Mouse (Mus musculus) myocyte (in vitro differentiated cells): ENCODE data around the gene 3425401B19Rik. TPM values are rescaled to one million over a fixed set of nuclear protein-coding genes. Genes with fewer than 3 reads are reported as not detected.

ENCODE experiments used
- H3K27me3 ChIP-seq: one replicate; pipeline ENCODE4 v1.6.1; 2011; ENCODE audit not compliant: control insufficient read depth, insufficient read depth, insufficient read length
- H3K36me3 ChIP-seq: one replicate; pipeline ENCODE4 v1.6.1; 2011; ENCODE audit not compliant: control insufficient read depth, insufficient read depth
- H3K4me2 ChIP-seq: one replicate; pipeline ENCODE4 v1.6.1; 2011; ENCODE audit warnings: low read depth, control low read depth
- H3K4me3 ChIP-seq: one replicate; pipeline ENCODE4 v1.5.1; 2011; ENCODE audit warnings: mild to moderate bottlenecking, control low read depth, moderate library complexity
- H3K79me2 ChIP-seq: one replicate; pipeline ENCODE4 v1.6.1; 2011; ENCODE audit not compliant: control insufficient read depth, insufficient read depth
- H3ac ChIP-seq: one replicate; pipeline ENCODE4 v1.6.1; 2011; ENCODE audit not compliant: control insufficient read depth, insufficient read length
- CEBPB ChIP-seq: IDR thresholded peaks from 2 replicates; pipeline ENCODE4 v1.6.1; 2011; ENCODE audit warnings: mild to moderate bottlenecking, moderate library complexity; ENCODE audit not compliant: poor library complexity, insufficient read depth, severe bottlenecking
- E2F4 ChIP-seq: IDR thresholded peaks from one replicate; pipeline ENCODE4 v1.6.1; 2011; ENCODE audit warnings: mild to moderate bottlenecking, control low read depth, moderate library complexity; ENCODE audit not compliant: insufficient read depth
- MAX ChIP-seq: IDR thresholded peaks from one replicate; pipeline ENCODE4 v1.6.1; 2011; ENCODE audit warnings: low read depth, mild to moderate bottlenecking, control low read depth
- MYOD1 ChIP-seq, 3 experiments: IDR thresholded peaks; one replicate each; pipeline ENCODE4 v1.6.1; 2011; ENCODE audit warnings: control low read depth in 2 of 3, low read depth in 2 of 3, mild to moderate bottlenecking in 2 of 3, moderate library complexity in 1 of 3; ENCODE audit not compliant: insufficient read length in 2 of 3, control insufficient read depth in 1 of 3
- MYOG ChIP-seq, 3 experiments: IDR thresholded peaks; one replicate each; pipeline ENCODE4 v1.6.1; 2011; ENCODE audit warnings: control low read depth in 2 of 3, low read depth in 2 of 3, mild to moderate bottlenecking in 2 of 3; ENCODE audit not compliant: insufficient read length in 2 of 3, control insufficient read depth in 1 of 3, insufficient read depth in 1 of 3
- POLR2A ChIP-seq: IDR thresholded peaks from one replicate; pipeline ENCODE4 v1.6.1; 2011; ENCODE audit warnings: low read depth, mild to moderate bottlenecking, control low read depth, moderate library complexity; ENCODE audit not compliant: insufficient read length
- POLR2AphosphoS2 ChIP-seq: IDR thresholded peaks from one replicate; pipeline ENCODE4 v1.6.1; 2011; ENCODE audit warnings: low read depth, control low read depth; ENCODE audit not compliant: insufficient read length
- REST ChIP-seq: IDR thresholded peaks from one replicate; pipeline ENCODE4 v1.6.1; 2011; ENCODE audit warnings: mild to moderate bottlenecking, control low read depth, moderate library complexity; ENCODE audit not compliant: insufficient read depth, insufficient read length
- SRF ChIP-seq: IDR thresholded peaks from one replicate; pipeline ENCODE4 v1.6.1; 2011; ENCODE audit warnings: low read depth; ENCODE audit not compliant: control insufficient read depth, insufficient read length
- TCF12 ChIP-seq: IDR thresholded peaks from one replicate; pipeline ENCODE4 v1.6.1; 2011; ENCODE audit warnings: mild to moderate bottlenecking, control low read depth; ENCODE audit not compliant: poor library complexity, insufficient read depth, severe bottlenecking
- TCF3 ChIP-seq: IDR thresholded peaks from one replicate; pipeline ENCODE4 v1.6.1; 2011; ENCODE audit warnings: low read depth, control low read depth; ENCODE audit not compliant: insufficient read length
- USF1 ChIP-seq: IDR thresholded peaks from one replicate; pipeline ENCODE4 v1.6.1; 2011; ENCODE audit warnings: low read depth, mild to moderate bottlenecking, control low read depth, moderate library complexity
- polyA plus RNA-seq: library from polyadenylated mRNA; unstranded; fragments of >200 nt; fragmentation: generic; extraction: Trizol; gene quantifications from one replicate; pipeline ENCODE4 v1.2.1, GENCODE M21; 2012; ENCODE audit warnings: missing spikeins

3425401B19Rik gene
- polyA plus RNA-seq, 1 experiment = 2.7 TPM

DNA sequence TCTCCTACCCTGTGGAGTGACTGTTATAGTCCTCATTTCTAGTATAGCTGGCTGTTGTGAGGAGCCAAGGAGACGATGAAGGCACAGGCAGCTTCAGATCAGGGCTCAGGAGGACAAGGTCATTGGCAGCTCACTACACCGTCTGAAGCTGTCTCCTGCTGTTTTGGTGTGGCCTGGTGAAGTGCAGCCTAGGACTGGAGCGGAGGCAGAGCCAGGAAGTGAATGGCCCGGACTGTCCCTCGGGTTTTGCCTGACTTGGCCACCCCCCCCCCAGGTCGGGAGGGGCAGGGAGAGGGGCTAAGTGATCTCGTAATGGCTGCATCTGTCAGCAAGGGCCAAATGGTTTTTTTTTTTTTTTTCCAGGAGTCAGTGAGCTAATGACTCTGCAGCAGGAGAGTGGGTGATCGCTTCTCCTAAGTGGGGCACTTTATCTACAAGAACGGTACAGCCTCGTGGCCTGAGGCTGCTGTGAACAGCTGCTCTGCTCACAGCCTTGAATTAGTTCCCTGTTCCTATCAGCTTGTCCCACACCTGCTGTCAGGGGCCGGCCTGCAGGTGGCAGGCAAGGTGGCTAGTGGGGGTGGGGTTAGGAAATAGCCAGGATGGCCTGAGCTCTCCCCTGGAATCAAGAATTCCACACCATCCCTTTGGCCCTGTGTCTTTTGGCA lies 50.9 kb downstream of the 3425401B19Rik start:
- Histone ChIP-seq H3K4me2 (no peak overlapping the region), H3K4me3 (no peak overlapping the region), H3K79me2 (no peaks in the 10 kb centered on the region), H3K36me3 (no peaks in the 10 kb centered on the region), H3K27me3 (peaks cover 9% of the 10 kb centered on the region), H3ac (no peak overlapping the region)
- TF ChIP-seq POLR2A (no peak), MYOD1 (IDR thresholded peaks at IDR 0.05; ENCODE audit: control insufficient read depth in 1 of 3, insufficient read length in 2 of 3, low read depth in 2 of 3) (no peak), E2F4 (no peak), USF1 (no peak), MAX (no peak), REST (no peak), POLR2AphosphoS2 (no peak), MYOG (IDR thresholded peaks at IDR 0.05; ENCODE audit: control insufficient read depth in 1 of 3, insufficient read depth in 1 of 3, insufficient read length in 2 of 3, low read depth in 2 of 3) (no peak)

GRCm38 (mm10) chr14:32632908-32633600 lies 52.0 kb downstream of the 3425401B19Rik start:
- Histone ChIP-seq H3K79me2 (no peaks in the 10 kb centered on the region), H3K27me3 (peaks cover 8% of the 10 kb centered on the region), H3K36me3 (no peaks in the 10 kb centered on the region), H3K4me3 (no peak overlapping the region), H3K4me2 (no peak overlapping the region), H3ac (no peak overlapping the region)
- TF ChIP-seq TCF12 (no peak), E2F4 (no peak), MAX (no peak)

DNA sequence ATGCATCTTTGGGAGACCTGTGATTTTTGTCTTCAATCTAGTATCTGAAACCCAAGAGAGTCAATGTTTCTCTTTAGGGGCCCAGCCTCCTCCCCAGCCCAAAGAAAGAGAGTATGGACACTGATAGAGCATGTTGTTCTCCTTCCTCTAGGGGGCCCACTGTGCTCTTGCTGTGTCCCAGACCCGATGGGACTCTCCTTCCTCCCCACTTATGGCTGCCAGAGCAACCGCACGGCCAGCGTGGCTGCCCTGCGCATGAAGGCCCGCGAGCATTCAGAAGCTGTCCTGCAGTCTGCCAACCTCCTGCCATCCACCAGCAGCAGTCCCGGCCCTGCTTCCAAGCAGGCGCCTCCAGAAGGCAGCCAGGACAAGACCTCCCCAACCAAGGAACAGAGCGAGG lies 56.5 kb downstream of the 3425401B19Rik start:
- H3K79me2 ChIP-seq = no peaks in the 10 kb centered on the region
- no peak overlapping the region for H3K4me3 ChIP-seq
- peaks cover 17% of the 10 kb centered on the region for H3K27me3 ChIP-seq
- no peak for TF ChIP-seq SRF
- no peak for TF ChIP-seq TCF12
- TF ChIP-seq MYOG (IDR thresholded peaks at IDR 0.05; ENCODE audit: control insufficient read depth in 1 of 3, insufficient read depth in 1 of 3, insufficient read length in 2 of 3, low read depth in 2 of 3) = no peak
- no peak for TF ChIP-seq E2F4
- TF ChIP-seq POLR2A = no peak
- H3K4me2 ChIP-seq = no peak overlapping the region
- H3ac ChIP-seq = no peak overlapping the region
- no peaks in the 10 kb centered on the region for H3K36me3 ChIP-seq

DNA sequence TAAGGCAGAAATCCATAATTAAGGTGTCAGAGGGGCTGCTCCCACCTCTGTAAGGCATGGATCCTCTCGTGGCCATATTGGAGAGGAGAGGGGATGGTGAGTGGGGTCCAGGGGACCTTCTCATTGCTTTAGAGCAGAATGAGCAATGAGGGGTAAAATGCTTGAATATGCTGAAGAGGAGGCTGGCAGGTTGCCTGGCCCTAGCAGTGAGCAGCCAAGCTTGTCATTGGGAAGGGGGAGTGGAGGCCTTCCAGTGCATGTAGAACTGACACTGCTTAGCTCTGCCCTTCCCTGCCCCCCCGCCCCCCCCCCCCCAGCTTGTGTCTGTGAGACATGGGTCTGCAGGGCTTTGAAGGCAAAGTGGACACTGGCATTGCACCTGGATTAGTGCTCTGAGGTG lies 57.8 kb downstream of the 3425401B19Rik start:
- Histone ChIP-seq H3ac (no peak overlapping the region), H3K36me3 (no peaks in the 10 kb centered on the region), H3K4me2 (no peak overlapping the region), H3K79me2 (no peaks in the 10 kb centered on the region), H3K27me3 (peaks cover 21% of the 10 kb centered on the region), H3K4me3 (no peak overlapping the region)
- TF ChIP-seq POLR2A (no peak), USF1 (no peak), TCF3 (no peak), SRF (no peak), CEBPB (no peak), MYOG (IDR thresholded peaks at IDR 0.05; ENCODE audit: control insufficient read depth in 1 of 3, insufficient read depth in 1 of 3, insufficient read length in 2 of 3, low read depth in 2 of 3) (no peak), MAX (no peak), TCF12 (no peak), REST (no peak), E2F4 (no peak), POLR2AphosphoS2 (no peak), MYOD1 (IDR thresholded peaks at IDR 0.05; ENCODE audit: control insufficient read depth in 1 of 3, insufficient read length in 2 of 3, low read depth in 2 of 3) (no peak)

DNA sequence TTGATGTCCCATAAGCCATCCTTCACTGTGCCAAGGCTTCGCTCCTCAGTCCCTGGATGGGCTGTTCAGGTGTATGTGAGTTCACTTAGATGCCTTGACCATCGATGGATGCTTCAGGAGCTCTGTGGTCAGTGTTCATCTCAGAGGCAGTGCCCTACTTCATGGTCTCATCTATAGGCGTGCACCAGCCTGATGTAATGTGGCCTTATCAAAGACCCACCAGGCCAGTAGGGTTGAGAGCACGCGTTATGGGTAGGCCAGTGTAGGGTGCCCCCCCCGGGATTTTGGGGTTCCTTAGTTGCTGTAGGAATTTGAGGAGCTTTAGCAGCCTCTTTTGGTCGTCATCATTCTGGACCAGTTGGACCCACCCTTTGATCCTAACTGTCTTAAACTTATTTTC lies 60.3 kb downstream of the 3425401B19Rik start:
- H3K36me3 ChIP-seq = no peaks in the 10 kb centered on the region
- peaks cover 27% of the 10 kb centered on the region for H3K27me3 ChIP-seq
- H3K4me2 ChIP-seq = no peak overlapping the region
- H3K4me3 ChIP-seq = no peak overlapping the region
- H3ac ChIP-seq = no peak overlapping the region
- TF ChIP-seq SRF (no peak), E2F4 (no peak), MYOD1 (IDR thresholded peaks at IDR 0.05; ENCODE audit: control insufficient read depth in 1 of 3, insufficient read length in 2 of 3, low read depth in 2 of 3) (no peak), POLR2A (no peak)
- H3K79me2 ChIP-seq = no peaks in the 10 kb centered on the region
